Mouse (Mus musculus) adrenal gland (tissue): ENCODE measurements around the gene Prickle3.

Experiments used
- intact Hi-C: fragments of 180-260 bp; cut with DNase I; formaldehyde crosslinking; loops from one replicate; pipeline ENCODE4 v1.15.1; 2025
- long read RNA-seq, 2 experiments: library from polyadenylated mRNA; unstranded; transcript quantifications; one replicate each; pipeline ENCODE4 v2.0.0; 2020; ENCODE audit warnings: borderline replicate concordance in 1 of 2; ENCODE audit not compliant: insufficient replicate concordance in 1 of 2

Prickle3 gene
- long read RNA-seq, experiment 1, partial matches to known transcripts: 1 of 3 reads
- long read RNA-seq, experiment 1, other reads (novel, unspliced or antisense): 0 of 3 reads
- long read RNA-seq, experiment 2, partial matches to known transcripts: 0 of 8 reads
- long read RNA-seq, experiment 2, other reads (novel, unspliced or antisense): 3 of 8 reads

DNA sequence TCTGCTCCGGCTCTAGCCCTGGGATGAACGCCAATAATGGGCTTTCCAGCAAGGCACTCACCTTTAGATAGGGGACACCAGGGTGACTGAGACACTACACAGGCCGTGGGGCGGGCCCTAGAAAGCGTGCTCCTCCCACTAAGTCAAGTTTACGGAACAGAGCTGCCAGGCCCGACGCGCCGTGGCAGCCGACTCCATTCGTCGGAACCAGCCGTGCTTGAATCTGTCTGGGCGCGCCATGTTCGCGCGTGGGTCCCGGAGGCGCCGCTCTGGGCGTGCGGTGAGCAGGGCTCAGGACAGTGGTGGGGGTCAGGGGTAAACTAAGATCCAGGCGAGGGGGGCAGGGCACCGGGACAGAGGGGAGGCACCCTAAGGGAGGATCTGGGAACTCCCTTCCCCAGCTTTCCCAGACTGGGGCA is at the start of gene Prickle3:
TSS of gene Prickle3 (plus strand) at position 40 of the 419 bp plus-strand sequence.
- intact Hi-C loops: no loop called here

DNA sequence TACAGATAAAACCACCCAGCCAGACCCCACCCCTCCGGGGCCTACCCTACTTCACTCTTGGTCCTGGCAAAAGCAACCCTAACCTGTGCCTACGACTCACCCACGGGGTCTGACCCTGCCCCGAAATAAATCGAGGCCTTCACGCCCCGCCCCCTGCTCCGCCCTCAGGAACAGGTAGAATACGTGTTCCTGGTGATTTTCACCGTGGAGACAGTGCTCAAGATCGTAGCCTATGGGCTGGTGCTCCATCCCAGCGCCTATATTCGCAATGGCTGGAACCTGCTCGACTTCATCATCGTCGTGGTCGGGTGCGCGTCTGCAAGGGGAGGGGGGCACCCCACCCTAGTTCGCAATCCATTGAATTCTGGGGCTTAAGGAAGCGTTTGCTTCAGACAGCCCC is 47.0 kb upstream of the Prickle3 start:
- intact Hi-C loops: no loop called here

DNA sequence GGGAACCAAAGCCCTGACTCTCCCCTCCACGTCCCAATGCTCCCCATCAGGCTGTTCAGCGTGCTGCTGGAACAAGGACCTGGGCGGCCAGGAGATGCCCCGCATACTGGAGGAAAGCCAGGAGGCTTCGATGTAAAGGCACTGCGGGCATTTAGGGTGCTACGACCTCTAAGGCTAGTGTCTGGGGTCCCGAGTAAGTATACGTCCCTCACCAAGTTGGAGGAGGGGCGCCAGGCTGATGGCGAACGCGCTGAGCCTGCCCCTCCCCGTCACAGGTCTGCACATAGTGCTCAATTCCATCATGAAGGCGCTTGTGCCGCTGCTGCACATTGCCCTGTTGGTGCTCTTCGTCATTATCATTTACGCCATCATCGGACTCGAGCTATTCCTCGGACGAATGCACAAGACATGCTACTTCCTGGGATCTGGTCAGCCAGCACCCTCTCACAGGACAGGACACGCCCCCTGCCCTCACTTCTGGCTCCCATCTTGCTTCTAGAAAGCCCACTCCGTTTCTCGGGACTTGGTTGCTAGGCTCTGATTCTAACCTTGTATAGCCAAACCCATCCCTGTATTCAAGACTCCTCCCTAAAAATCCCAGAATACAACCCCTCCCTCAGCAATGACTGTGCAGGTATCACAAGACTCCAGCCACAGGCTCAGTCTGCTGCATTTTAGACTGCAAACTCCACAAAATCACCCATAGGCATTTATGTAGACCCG is 46.4 kb upstream of the Prickle3 start:
- intact Hi-C loops: no loop called here

DNA sequence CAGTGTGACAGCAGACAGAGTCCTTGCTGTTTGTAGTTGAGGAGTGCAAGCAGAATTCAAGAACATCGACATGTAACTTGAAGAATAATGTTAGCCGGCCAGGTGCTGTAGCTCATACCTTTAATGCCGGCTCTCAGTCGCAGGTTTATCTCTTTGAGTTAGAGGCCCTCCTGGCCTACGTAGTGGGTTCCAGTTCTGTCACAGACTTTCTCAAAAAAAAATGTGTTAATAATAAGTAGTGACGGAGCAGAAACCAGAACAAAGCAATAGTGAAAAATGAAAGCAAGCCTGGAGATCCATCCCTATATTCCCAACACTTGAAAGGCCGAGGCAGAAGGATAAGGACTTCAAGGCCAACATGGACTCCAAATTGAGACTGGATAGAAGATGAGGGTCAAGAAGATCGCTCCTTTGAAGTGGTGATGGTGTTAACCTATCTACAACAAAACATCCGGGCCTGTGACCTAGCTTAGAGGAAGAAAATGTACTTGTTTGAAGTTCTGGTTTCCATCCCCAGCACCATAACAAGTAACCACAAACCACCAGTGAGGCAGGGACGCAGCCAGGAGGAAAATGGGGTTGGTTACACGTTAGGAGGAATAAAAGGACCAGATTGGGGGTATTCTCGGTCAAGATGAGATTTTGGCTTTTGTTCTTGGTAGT is 39.0 kb upstream of the Prickle3 start:
- intact Hi-C loops: no loop called here

DNA sequence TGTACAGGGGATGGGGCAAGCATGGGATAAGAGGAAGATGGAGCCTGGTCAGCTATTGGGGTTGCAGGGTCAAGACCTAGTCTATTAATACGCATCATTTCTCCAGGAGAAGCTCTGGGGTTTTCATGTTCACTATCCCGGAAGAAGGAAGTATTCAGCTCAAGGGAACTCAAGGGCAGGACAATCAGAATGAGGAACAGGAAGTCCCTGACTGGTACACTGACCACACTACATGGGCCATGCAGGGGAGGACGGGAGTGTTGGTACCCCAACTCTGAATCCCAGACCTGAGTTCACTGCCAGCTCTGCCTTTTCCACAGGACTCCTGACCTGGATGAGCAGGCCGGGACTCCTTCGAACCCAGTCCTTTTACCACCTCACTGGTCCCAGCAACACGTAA is 24.5 kb upstream of the Prickle3 start:
- intact Hi-C loops: no loop called here

DNA sequence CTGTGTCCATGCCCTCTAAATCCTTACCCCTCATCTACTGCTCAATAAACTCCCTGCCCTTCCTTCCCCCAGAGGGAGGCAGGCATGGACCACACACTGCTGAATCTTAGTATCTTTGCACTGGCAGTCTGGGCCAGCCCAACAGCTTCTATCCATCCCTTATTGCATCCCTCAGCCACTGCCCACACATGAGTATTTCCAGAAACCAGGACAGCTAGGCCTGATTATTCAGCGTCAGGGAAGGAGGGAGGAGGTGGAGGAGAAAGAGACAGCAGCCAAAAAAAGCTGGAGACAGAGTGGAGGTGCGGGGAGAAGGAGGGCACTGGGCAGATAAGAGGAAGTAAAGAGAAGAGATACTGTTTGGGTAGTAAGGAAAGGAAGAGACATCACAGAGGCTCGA is 22.0 kb upstream of the Prickle3 start:
- intact Hi-C loops: no loop called here

DNA sequence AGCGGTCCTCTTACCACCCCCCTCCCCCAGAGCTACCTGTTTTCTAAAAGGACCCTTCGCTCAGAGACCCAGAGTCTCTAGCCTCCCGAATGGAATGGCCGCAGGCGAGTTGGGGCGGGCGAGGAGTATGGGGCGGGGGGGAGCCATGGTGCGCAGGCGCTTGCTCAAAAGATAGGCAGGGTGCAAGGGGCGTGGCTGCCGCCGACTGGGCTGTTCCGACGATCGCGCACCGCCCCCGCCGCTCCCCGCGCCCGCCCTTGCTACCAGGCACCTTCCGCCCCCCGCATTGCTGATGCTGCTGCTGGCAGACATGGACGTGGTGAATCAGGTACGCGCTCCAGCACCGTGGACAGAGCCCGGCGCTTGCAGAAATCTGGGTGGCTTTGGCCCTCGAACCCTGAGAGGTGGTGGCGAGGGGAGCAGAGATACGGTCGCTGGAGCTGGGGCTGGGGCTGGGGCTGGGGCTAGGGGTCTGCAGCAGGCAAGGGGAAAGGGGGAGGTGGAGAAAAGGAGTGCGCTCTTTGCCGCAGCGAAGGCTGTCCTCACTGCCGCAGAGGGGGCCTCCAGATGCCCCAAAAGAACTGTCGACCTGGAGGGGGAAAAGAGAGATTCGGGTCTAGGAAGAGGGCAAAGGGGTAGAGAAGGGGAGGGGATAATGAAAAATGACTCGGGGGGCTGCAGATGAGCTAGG is 18.5 kb upstream of the Prickle3 start, which contains the start of gene Syp:
TSS of gene Syp (plus strand) at position 71 of the 691 bp plus-strand sequence.
- intact Hi-C loops: no loop called here

DNA sequence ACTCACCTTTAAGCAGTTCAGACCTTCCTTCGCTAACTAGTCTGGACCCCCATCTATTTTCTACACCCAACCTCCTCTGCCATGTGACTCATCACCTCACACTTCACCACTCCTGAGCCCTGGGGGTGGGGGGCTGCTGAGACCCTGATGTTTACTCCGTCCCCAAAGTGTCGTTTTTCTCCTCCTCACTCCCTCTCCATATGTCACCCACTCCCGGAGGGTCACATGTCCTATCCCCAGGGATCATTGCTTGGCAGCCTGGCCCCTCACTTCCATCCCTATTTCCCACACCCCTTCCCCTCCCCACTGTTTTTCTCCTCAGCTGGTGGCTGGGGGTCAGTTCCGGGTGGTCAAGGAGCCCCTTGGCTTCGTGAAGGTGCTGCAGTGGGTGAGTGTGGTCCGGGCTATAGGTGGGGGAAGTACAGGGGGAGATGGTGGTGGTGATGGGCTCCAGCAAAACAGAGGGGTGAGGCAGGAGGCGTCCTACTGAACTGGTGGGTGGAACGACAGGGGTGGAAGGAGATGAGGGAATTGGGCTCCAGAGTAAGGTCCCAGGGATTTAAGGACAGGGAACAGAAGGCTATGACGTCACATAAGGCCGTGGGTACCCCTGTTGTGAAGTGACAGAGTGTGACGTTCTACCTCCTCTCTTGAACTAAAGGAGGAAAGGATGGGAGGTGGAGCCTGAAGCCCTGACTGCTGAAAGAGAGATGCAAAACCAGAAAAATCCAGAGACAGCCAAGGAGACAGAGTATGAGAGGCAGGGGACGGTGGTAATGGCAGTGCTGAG is 17.3 kb upstream of the Prickle3 start:
- intact Hi-C loops: no loop called here

DNA sequence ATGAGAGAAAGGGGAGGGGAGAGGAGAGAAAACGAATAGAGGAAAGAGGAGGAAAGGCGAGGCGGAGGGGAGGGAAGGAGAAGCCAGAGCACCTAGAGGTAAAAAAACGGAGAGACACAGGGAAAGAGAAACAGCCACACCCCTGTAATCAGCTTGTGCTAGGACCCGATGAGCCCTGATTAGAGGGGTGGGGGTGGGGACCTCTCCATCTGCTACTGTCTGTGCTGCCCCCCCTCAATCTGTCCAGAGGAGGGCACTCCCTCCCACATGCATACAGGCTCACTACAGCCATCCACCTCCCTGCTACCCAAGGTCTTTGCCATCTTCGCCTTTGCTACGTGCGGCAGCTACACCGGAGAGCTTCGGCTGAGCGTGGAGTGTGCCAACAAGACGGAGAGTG is 16.3 kb upstream of the Prickle3 start:
- intact Hi-C loops: no loop called here

DNA sequence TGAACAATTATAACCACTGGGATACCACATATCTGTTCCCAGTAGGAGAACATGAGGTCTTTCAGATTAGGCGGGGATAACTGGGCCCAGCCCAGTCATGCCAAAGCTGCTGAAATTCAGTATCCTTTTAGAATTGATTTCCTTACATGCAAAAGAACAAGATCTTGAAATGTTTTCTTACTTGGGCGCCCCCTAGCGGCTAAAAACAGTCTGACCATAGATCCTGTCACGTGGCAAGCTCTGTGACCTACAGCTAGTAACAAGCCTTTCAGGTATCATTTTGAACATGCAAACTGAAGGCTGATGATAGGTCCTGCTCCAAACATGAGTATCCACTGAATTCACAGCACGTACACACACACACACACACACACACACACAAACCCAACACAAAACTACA is 11.7 kb upstream of the Prickle3 start:
- intact Hi-C loops: loop anchor here (2.0 kb wide), 1 partner anchor 171 kb away; no protein-coding TSS in a partner anchor

DNA sequence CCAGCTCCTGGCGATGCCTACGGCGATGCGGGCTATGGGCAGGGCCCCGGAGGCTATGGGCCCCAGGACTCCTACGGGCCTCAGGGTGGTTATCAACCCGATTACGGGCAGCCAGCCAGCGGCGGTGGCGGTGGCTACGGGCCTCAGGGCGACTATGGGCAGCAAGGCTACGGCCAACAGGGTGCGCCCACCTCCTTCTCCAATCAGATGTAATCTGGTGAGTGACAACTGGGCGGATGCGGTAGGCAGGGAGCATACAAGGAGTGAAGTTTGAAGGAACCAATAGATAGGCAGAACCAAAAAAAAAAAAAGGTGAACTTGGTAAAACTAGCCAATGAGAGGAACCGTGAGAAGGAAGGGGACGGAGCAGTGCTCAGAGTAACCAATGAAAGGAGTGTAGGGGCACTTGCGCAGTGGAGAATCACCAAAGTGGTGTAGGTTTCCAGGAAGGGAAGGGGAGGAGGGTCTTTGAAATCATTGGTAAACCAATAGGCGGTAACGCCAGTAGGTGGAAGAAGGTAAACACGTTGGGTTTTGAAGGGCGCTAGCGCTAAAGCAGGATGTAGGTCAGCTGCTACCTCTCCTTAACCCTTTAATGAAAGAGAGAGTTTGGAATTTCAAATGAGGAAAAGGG is 8.3 kb upstream of the Prickle3 start:
- intact Hi-C loops: no loop called here

DNA sequence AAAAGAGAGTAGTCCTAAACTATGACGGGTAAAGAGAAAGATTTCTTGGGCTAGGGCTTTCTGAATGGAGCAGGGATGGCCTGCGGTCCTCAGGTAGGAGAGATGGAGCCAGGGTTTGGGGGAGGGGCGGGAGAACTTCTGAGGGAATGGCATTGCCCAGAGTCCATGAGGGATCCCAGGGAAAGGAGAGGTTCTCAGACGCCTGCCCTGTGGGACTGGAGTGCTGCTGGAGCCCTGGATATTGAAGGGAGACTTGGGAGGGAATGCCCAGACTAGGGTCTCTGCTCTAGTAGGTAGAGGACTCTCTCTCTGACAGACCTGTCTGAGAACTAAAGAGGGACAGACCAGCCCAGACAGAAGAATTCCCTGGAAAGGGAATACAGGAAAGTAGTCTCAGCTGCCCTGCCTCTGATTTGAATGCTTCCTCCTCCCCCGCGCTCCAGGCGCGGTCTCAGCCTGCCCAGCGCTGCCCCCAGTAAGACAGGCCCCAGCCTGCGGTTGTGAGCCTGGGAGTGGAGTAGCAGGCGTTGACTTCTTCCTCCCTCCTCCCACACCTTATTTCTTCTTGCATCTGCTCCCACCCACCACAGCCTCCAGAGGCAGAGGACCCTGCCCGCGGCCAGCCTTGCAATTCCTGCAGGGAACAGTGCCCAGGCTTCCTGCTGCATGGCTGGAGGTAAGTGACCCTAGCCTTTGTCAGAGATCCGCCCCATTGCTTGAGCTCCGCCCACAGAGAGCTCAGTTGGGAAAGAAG is 1.1 kb downstream of the Prickle3 start:
- intact Hi-C loops: no loop called here

DNA sequence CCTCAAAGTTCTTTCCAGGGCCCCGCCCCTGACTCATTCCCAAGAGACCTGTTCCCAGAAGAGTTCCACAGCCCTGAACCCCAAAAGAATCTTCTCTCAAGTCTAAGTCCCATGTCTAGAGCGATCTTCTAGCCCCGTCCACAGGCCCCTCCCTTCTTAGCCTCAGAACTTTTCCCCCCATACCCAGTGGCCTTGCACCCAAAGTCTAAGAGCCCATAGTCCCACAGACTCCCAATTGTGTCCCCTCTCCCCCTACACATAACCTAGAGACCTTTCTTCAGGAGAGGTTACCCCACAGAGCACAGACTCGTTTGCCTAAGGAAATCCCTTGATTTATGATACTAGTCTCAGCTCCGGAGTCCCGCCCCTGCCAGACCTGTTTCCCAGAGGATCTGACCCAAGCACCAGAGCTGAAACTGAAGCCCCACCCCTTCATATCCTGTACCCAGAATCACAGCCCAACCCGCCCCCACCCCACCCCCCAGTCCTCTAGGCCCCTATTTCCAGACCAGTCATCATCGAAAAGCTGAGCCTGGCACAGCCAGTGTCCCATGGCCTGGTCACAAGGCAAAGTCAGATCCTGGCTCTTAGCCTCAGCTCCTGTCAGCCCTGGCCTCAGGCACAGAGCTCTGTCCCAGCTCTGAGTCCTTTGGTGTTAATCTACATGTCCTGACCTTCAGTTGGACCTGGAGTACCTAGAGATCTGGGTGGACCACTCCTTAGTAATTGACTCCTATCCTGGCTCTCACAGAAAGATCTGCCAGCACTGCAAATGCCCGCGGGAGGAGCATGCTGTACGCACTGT is 1.9 kb downstream of the Prickle3 start:
- intact Hi-C loops: no loop called here

DNA sequence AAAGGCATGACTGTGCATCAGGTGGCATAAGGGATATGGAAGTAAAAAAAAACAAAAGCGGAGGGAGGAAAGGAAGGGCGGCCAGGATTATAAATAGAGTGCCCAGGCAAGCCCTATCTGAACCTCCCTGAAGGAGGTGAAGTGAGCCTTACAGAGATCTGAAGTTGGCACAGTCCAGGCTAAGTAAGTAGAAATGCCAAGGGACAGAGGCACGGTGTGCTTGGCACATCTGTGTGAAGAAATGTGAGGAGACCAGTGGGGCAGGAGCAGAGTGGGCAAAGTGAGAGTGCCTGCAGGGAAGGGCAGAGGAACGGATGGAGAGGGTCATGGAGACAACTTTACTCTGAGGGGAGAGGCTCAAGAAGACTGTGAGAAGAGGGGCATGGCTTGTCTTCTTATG is 4.0 kb downstream of the Prickle3 start:
- intact Hi-C loops: no loop called here

DNA sequence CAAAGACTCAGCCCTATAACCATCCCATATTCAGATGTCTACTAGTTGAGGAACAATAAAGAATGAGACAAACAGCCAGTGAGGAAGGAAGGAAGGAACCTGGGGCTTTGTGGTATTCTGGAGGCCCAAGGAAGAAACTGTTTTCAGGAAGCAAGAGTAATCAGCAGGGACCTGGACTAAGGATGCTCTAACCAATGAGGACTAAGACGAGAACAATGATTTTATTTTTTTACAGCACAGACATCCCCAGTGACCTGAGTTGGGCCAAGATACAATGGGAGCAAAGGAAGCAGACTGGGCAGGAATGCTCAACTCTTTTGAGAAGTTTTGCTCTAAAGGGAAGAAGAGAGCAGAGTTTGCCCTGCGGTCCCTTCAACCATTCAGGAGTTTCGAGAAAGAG is 5.9 kb downstream of the Prickle3 start:
- intact Hi-C loops: no loop called here

DNA sequence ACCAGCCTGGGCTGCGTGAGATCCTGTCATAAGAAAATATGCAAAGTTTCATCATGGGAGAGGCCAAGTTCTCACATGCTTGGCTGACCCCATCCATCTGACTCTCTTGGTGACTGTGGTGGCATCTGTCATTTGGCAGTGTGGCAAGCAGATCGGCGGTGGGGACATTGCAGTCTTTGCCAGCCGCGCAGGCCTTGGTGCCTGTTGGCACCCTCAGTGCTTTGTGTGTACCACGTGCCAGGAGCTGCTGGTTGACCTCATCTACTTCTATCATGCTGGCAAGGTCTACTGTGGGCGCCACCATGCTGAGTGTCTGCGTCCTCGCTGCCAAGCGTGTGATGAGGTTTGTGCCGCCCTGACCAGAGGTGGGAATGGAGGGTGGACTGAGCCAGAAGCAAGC is 7.7 kb downstream of the Prickle3 start:
- intact Hi-C loops: no loop called here

DNA sequence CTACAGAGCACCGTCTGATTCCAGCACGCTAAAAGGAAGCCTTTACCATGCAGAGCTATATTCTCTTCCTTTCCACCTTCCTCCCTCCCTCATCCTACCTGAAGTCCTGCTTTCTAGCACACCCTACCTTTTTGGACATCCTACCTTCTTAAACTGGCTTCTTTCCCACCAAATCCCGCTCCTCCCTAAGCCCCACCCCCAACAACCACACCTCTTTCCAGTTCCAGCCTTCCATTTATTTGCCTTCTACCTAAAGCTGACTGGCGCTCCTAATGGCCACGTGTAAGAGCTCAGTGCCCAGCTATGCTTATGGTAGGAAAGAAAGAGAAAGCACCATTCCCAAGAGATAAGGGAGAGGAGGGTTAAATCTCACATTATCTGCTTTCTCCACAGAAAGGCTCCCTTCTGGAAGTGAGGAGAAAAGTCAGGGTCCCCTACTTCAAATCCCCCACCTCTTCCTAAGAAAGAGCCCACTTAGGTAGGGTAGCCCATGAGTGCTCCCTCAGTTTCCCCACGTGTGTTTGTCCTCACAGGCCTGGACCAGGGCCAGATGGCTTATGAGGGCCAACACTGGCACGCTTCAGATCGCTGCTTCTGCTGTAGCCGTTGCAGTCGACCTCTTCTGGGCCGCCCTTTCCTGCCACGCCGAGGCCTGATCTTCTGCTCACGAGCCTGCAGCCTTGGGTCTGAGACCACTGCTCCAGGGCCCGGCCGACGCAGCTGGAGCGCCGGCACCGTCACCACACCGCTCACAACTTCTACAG is 8.9 kb downstream of the Prickle3 start:
- intact Hi-C loops: no loop called here

DNA sequence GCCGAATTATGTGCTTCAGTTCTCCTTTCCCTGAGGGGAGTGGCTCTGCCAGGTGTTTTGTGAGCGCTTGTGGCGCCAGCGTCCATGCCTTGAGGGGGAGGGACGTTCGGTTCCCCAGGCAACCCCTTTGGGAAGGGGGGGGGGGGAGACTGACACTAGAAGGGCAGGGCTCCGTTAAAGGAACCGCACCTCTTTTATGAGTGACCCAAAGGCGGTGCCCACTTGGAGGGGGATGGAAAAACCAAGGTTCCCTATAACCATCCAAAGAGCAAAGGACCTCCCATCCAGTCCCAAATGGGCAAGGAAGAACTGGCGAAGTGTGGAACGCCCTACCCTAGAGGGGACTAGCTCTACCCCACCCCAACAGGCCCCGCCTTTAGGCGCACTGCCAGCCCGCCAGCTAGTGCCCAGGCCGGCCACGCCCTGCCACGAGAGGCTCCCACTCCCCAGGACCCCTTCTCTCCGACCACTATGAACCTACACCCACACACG is 13.4 kb downstream of the Prickle3 start:
- intact Hi-C loops: loop anchor here (10.0 kb wide), 1 partner anchor 246 kb away; no protein-coding TSS in a partner anchor
